Mouse (Mus musculus): ENCODE measurements around the gene Glis3.

Gene Glis3

DNA sequence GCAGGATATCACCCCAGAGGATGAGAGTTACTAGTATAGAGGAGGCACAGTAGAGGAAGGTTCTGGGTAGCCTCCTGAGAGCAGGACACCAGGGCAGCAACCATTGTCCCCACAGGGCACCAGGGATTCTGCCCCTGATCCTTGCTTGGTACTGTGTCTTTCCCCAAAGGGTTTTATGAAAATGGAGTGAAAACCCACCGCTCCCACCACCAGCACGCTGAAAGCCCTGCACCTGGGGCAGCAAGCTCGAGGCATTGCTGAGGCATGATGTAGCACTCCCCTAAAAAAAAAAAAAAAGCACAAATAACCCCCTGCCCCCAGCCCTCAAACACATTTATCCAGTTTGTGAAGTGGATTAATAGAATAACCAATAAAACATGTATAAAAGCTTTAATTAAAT is 421.4 kb downstream of the Glis3 start:
- no peak for ATAC-seq (ENCODE audit: low TSS enrichment)

- no peak for ATAC-seq (ENCODE audit: low TSS enrichment)
Observed at GRCm38 (mm10) chr19:28247345-28247744, 432.5 kb downstream of the Glis3 start.

DNA sequence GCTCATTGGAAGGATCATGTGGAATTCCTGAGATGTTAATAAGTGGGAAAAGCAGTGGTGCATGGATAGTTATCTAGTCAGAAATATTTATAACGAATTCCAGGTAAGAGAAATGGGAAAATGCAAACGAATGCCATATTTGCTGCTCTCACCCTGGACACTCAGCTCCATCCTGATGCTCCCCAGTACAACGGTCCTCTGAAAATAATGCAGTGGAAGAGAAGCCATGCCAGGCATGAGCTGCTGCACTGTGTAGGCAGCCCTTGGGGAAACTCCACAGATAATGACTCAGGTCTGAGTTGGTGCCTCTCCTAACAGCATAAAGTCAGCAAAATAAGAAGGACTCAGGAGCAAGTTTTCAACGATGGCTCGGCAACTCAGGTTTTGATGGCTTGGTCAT is 433.7 kb downstream of the Glis3 start:
- no peak for ATAC-seq (ENCODE audit: low TSS enrichment)

GRCm38 (mm10) chr19:28238073-28238472 is 441.8 kb downstream of the Glis3 start:
- ATAC-seq (ENCODE audit: low TSS enrichment) = peak; percentile 82

GRCm38 (mm10) chr19:28237621-28238020 is 442.3 kb downstream of the Glis3 start:
- no peak for ATAC-seq (ENCODE audit: low TSS enrichment)

- no peak for ATAC-seq (ENCODE audit: low TSS enrichment)
Observed at GRCm38 (mm10) chr19:28235571-28235970, 444.3 kb downstream of the Glis3 start.

DNA sequence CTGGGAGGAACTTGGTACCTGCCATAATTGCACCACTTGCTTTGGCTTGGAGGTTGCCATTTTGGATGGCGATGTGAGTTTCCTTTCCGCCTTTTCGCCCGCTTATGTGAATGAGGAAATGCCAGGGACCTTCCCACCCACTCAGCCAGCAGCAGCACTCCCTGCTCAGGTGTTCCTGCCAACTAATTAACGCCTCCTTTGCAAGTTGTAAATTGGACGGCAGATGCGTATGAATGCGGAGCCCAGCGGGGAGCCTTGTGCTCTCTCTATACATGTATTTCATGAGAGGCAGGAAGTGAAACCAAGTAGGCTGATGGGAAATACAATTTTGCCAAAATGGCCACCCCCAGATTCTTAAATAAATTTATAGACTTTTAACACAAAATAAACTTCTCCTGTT is 444.8 kb downstream of the Glis3 start:
- no peak for ATAC-seq (ENCODE audit: low TSS enrichment)

DNA sequence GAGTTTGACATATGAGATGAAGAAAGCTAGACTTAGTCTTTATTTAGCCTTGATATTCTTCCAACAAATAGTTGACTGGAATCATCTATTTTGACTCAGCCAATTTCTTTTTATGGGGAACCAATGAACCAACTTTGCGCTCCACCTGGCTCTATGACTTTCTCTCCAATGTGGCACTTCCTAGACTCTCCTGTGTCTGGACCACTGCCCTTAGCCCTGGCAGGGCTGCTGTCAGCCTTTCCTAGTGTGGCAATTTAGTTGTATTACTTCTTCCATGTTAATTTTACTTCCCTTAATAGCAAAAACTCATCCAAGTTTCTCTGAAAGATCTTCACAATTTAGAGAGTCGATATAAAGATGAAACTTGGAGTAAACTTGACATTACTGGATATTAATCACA is 445.2 kb downstream of the Glis3 start:
- no peak for ATAC-seq (ENCODE audit: low TSS enrichment)

- no peak for ATAC-seq (ENCODE audit: low TSS enrichment)
Observed at GRCm38 (mm10) chr19:28231511-28231910, 448.4 kb downstream of the Glis3 start.

GRCm38 (mm10) chr19:28227526-28227925 is 452.4 kb downstream of the Glis3 start:
- ATAC-seq (ENCODE audit: low TSS enrichment) = no peak

DNA sequence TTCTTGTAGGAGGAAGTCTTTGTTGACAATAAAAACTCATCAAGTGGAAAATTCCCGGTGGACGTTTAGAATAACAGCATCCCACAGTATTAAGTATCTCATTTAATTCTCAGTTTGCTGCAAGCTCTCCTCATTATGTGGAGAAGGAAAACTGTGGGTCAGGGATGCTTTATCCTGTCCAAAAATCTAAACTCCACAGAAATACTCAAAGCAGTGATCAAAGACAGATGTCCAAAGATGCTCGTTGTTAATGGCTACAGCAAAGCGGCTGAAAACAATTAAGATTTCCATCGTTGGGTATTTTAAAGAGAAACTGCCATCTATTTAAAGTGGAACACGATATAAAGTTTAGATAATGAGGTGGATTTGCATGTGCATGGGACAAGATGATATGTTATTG is 454.2 kb downstream of the Glis3 start:
- ATAC-seq (ENCODE audit: low TSS enrichment) = no peak

DNA sequence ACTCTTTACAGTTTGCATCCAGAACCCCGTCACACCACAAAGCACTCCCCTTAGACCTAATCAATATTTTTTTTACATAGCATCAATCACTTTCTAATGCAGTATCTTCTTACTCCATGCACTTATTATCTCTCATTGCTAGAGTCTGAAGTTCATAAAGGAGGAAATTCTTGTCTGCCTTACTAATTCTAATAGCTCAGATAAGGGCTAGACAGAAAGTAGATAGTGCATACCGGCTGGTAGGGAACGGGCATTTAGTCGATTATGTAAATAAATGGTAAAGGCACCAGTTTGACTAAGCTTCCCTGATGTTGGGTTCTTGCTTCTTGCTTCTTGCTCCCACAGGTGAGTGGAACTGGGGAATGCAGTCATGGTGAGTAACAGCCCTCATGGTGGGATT is 468.2 kb downstream of the Glis3 start:
- no peak for ATAC-seq (ENCODE audit: low TSS enrichment)

Data from frontal cortex, adult (tissue).